Mouse (Mus musculus) neutrophil, adult 65 days (primary cell): ENCODE results near the gene Tmed2. TPM values are rescaled to one million over a fixed set of nuclear protein-coding genes. Genes with fewer than 3 reads are reported as not detected.

Experiments
- total RNA-seq: library from RNA; stranded (reverse); gene quantifications from 2 replicates; pipeline ENCODE4 v1.2.4, GENCODE M21; 2023

Gene Tmed2
- total RNA-seq, result 150 and 151 TPM in 2 replicates

DNA sequence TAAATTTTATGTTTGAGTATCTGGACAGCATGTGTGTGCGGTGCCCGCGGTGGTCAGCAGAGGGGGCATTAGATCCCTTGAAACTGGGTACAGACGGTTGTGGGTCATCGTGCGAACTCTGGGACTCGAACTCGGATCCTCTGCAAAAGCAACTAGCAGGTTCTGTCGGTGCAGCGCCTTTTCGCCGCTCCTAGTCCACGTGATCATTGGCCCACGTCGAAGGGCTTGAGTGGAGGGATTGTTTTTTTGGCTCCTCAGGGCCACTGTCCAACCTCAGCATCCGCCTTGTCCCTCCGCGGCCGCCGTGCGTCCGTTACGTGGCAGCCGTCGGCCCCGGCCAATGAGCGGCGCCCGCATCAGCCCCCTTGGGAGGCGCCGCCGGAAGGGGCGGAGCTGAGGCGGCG, at the start of gene Tmed2:
TSS of gene Tmed2 (plus strand) at position 313 of the 404 bp plus-strand sequence.

DNA sequence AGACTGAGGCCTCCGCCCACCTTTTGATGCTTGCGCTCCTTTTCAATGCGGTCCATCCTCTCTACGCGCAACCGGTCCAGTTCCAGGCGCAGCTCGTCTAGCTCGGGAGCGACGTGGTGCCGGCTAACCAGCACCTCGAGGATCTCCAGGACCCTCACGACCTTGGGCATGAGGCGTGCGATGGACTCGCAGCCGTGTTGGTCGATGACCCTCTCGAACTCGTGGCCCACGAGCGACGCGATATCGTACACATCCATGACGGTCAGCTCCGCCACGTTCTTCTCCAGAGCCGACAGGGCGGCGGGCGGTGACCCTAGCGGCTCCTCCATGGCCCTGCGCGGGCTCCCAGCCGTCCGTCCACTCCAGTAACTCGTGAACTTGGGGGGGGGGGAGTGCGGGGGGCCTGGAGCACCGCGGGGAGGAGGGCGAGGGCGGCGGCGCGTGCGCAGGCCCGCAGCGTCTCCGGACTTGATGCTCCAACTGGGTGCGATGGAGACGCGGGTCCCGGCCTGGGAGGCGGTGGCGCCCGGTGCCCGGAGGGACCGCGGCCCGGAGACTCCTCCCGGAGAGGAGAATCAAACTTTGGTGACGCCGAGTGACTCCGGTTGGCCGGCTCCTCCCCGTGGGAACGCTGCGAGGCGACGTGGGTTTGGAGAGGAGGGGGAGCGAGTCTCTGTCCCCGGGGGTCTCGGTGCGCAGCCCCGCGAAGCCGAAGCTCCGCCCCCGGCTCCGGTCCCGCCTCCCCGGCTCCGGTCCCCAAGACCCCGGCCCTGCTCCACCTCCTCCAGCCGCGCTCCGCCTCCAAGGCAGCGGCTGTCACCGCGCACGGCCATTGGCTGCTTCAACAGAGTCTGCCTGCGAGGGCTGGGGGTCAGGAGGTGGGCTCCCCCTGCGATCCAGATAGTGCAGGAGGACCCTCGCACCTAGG, 9.6 kb upstream of the Tmed2 start, which contains the start of gene Rilpl1:
TSS of gene Rilpl1 (minus strand) at position 737 of the 928 bp plus-strand sequence.

DNA sequence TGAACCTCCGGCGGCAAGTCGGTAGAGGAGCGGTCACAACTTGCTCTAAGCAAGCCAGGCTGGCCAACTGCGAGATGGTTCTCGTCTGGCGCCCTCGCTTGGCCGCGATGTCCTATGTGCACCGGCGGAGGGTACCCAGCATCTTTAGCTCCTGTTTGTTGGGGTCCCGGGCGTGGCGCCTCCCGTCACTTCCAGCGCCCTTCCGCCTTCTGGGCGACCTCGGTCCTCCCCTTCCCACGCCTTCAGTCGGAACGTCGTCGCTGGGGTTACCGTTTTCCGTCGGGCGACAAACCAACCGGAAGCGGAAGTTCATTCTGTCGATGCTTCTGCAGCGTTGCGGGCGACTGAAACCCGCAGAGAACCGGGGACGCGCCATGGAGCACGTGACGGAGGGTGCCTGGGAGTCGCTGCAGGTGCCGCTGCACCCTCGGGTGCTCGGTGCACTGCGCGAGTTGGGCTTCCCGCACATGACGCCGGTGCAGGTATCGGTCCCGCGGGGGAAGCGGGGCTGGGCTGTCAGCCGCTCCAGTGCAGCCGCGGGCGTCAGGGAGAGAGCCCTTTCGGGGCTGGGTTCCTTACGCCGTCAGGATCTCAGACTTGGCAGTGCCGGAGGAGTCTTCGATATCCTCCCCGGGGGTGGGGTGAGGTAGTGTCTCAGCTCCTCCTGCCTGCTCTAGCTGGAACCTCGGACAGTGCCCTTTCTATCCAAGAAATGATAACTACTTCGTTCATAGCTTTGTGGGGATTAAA, 12.2 kb downstream of the Tmed2 start, which contains the start of gene Ddx55:
TSS of gene Ddx55 (plus strand) at position 307 of the 750 bp plus-strand sequence.

DNA sequence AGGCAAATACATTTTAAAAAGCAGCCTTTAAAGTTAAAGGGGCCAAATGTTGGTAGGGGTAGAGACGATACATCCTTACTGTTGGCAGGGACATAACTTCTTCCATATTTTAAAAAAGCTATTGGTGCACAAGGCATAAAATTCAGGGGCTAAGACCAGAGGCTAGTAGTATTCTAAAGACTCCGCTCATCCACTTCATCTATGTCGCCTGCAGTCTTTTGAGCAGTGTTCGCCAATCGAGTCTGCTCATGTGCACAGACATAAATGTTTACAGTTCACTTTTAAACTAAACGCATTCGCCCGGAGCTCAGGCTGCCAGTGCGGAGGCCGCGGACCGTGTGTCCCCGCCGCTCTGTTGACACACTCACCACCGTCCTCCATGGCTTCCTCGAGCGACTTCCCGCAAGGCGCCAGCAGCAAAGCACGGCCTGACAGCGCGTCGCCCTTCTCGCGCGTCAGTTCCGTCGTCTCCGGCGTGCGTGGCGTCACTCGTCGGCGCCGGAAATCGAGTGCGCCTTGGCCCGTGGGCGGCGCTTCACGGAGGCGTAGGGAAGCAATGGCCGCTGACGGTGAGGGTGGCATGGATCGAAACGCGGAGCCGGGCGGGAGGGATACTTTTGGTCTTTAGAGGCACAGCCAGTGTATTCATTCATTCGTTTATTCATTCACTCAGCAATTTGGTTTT, 38.3 kb downstream of the Tmed2 start, which contains the start of the genes Eif2b1 and Gtf2h3:
TSS of gene Eif2b1 (minus strand) at position 499 of the 685 bp plus-strand sequence.
TSS of gene Gtf2h3 (plus strand) at position 508 of the 685 bp plus-strand sequence.

Other genes with a start within 250 kb of the Tmed2 start
- gene Mphosph9, start 212.7 kb upstream of the Tmed2 start, total RNA-seq, result 11.6 TPM in 2 replicates
- gene 2810006K23Rik, start 212.6 kb upstream of the Tmed2 start, total RNA-seq, result 2.2 and 3.0 TPM in 2 replicates
- gene Cdk2ap1, start 177.6 kb upstream of the Tmed2 start, total RNA-seq, result 74.1 and 82.2 TPM in 2 replicates
- gene Sbno1, start 114.7 kb upstream of the Tmed2 start, total RNA-seq, result 211 and 313 TPM in 2 replicates
- 150 and 176 TPM in 2 replicates for gene Kmt5a, start 100.8 kb upstream of the Tmed2 start, total RNA-seq
- 94.9 and 111 TPM in 2 replicates for gene Rilpl2, start 62.3 kb upstream of the Tmed2 start, total RNA-seq
- gene Snrnp35, start 57.6 kb upstream of the Tmed2 start, total RNA-seq, result 7.9 and 11.7 TPM in 2 replicates
- 0.68 and 1.9 TPM in 2 replicates for gene Rilpl1, start 9.3 kb upstream of the Tmed2 start, total RNA-seq
- gene Ddx55, start 12.2 kb downstream of the Tmed2 start, total RNA-seq, result 9.6 and 18.9 TPM in 2 replicates
- gene Eif2b1, start 38.4 kb downstream of the Tmed2 start, total RNA-seq, result 13.7 and 21.4 TPM in 2 replicates
- gene Gtf2h3, start 38.4 kb downstream of the Tmed2 start, total RNA-seq, result 2.6 and 4.6 TPM in 2 replicates
- gene Atp6v0a2, start 87.9 kb downstream of the Tmed2 start, total RNA-seq, result 26.6 and 35.9 TPM in 2 replicates
- not detected in 2 replicates for gene Dnah10, start 184.4 kb downstream of the Tmed2 start, total RNA-seq